Mouse (Mus musculus): Measurements from ENCODE around the gene Sfxn2. TPM values are rescaled to one million over a fixed set of nuclear protein-coding genes. Genes with fewer than 3 reads are reported as not detected.
A peak's percentile ranks its signal among the peaks of the same experiment; 100 is the strongest.

Gene Sfxn2
- polyA plus RNA-seq (2015; fragmentation: Nextera tagmentation; extraction: Ambion mirVana), result 10.3 and 11.9 TPM in 2 replicates

GRCm38 (mm10) chr19:46572951-46573937 lies at the start of gene Sfxn2, which contains the start of gene Arl3:
Gene Sfxn2 (plus strand): TSS chr19:46573365.
Gene Arl3 (minus strand): TSS chr19:46573198.
- H3K4me1 ChIP-seq (replicated peaks), result peaks cover 24% of the 10 kb centered on the region
- H3K4me3 ChIP-seq (replicated peaks), result peak within 1 kb of the TSS; percentile 62
- H3K27me3 ChIP-seq, result no peaks in the 10 kb centered on the region
- ATAC-seq, result peak; percentile 97
- no peaks in the 10 kb centered on the region for H3K9me3 ChIP-seq
- H3K9ac ChIP-seq (replicated peaks), result peak within 1 kb of the TSS; percentile 74
- no peaks in the 10 kb centered on the region for H3K36me3 ChIP-seq
- H3K4me2 ChIP-seq (replicated peaks), result peak within 1 kb of the TSS; percentile 78
- WGBS, result under 1% methylated on average over 57 of the region's 67 CpGs
- peak within 1 kb of the TSS; percentile 76 for H3K27ac ChIP-seq

GRCm38 (mm10) chr19:46523480-46524151 lies 49.5 kb upstream of the Sfxn2 start:
- peak overlapping the region; percentile 86 for H3K27ac ChIP-seq
- no peaks in the 10 kb centered on the region for H3K36me3 ChIP-seq
- peaks cover 72% of the 10 kb centered on the region for H3K4me1 ChIP-seq (replicated peaks)
- H3K9me3 ChIP-seq, result no peaks in the 10 kb centered on the region
- peak overlapping the region; percentile 54 for H3K9ac ChIP-seq (replicated peaks)
- no peaks in the 10 kb centered on the region for H3K27me3 ChIP-seq
- 3% methylated on average over 20 of the region's 20 CpGs for WGBS
- H3K4me2 ChIP-seq (replicated peaks), result peak overlapping the region; percentile 49
- H3K4me3 ChIP-seq (replicated peaks), result peak overlapping the region; percentile 23
- peak; percentile 90 for ATAC-seq

- ATAC-seq, result 0 out of 2 replicates have a peak, but pooled peaks have one; percentile 6
- H3K4me2 ChIP-seq (replicated peaks), result peak overlapping the region; percentile 49
- peak overlapping the region; percentile 54 for H3K9ac ChIP-seq (replicated peaks)
Observed at GRCm38 (mm10) chr19:46524152-46524544, 49.0 kb upstream of the Sfxn2 start.

GRCm38 (mm10) chr19:46524601-46525321 lies 48.4 kb upstream of the Sfxn2 start:
- peak overlapping the region; percentile 54; the same call in 1 of the 2 replicates for H3K9ac ChIP-seq (replicated peaks)
- H3K4me2 ChIP-seq (replicated peaks), result peak overlapping the region; percentile 49
- no peak for ATAC-seq
- no peaks in the 10 kb centered on the region for H3K27me3 ChIP-seq
- H3K4me1 ChIP-seq (replicated peaks), result peaks cover 75% of the 10 kb centered on the region
- no peaks in the 10 kb centered on the region for H3K36me3 ChIP-seq
- peak overlapping the region; percentile 86 for H3K27ac ChIP-seq
- H3K4me3 ChIP-seq (replicated peaks), result peak overlapping the region; percentile 23; the same call in 1 of the 2 replicates
- 21% methylated on average over 14 of the region's 14 CpGs for WGBS
- no peaks in the 10 kb centered on the region for H3K9me3 ChIP-seq

More at GRCm38 (mm10) chr19:46524152-46524544, 49.0 kb upstream of the Sfxn2 start:
- Histone ChIP-seq H3K4me1 (replicated peaks) (peaks cover 72% of the 10 kb centered on the region), H3K4me3 (replicated peaks) (peak overlapping the region; percentile 23), H3K27me3 (no peaks in the 10 kb centered on the region), H3K9me3 (no peaks in the 10 kb centered on the region), H3K36me3 (no peaks in the 10 kb centered on the region), H3K27ac (peak overlapping the region; percentile 86)
- 6% methylated on average over 6 of the region's 6 CpGs for WGBS

- no peak overlapping the region for H3K4me3 ChIP-seq (replicated peaks)
- H3K27me3 ChIP-seq, result no peaks in the 10 kb centered on the region
- no peak overlapping the region for H3K4me2 ChIP-seq (replicated peaks)
- H3K36me3 ChIP-seq, result no peaks in the 10 kb centered on the region
- no peaks in the 10 kb centered on the region for H3K9me3 ChIP-seq
- H3K4me1 ChIP-seq (replicated peaks), result peaks cover 87% of the 10 kb centered on the region
- no peak overlapping the region; the same call in 1 of the 2 replicates for H3K9ac ChIP-seq (replicated peaks)
- ATAC-seq, result no peak
- H3K27ac ChIP-seq, result peak overlapping the region; percentile 58
- WGBS, result 36% methylated on average over 10 of the region's 10 CpGs
Observed at GRCm38 (mm10) chr19:46525691-46526631, 47.2 kb upstream of the Sfxn2 start.

GRCm38 (mm10) chr19:46527632-46528528 lies 45.3 kb upstream of the Sfxn2 start:
- peaks cover 100% of the 10 kb centered on the region for H3K4me1 ChIP-seq (replicated peaks)
- WGBS, result 5% methylated on average over 17 of the region's 17 CpGs
- ATAC-seq, result no peak

GRCm38 (mm10) chr19:46528529-46529213 lies 44.5 kb upstream of the Sfxn2 start:
- Histone ChIP-seq H3K9me3 (no peaks in the 10 kb centered on the region), H3K27me3 (no peaks in the 10 kb centered on the region), H3K9ac (replicated peaks) (peak overlapping the region; percentile 60), H3K27ac (peak overlapping the region; percentile 90), H3K4me1 (replicated peaks) (peaks cover 100% of the 10 kb centered on the region), H3K36me3 (no peaks in the 10 kb centered on the region), H3K4me2 (replicated peaks) (peak overlapping the region; percentile 60), H3K4me3 (replicated peaks) (peak overlapping the region; percentile 25)
- peak; percentile 69 for ATAC-seq
- WGBS, result under 1% methylated on average over 20 of the region's 20 CpGs

More at GRCm38 (mm10) chr19:46527632-46528528, 45.3 kb upstream of the Sfxn2 start:
- H3K4me2 ChIP-seq (replicated peaks), result peak overlapping the region; percentile 60
- H3K4me3 ChIP-seq (replicated peaks), result peak overlapping the region; percentile 25
- H3K9me3 ChIP-seq, result no peaks in the 10 kb centered on the region
- H3K27ac ChIP-seq, result peak overlapping the region; percentile 90
- H3K36me3 ChIP-seq, result no peaks in the 10 kb centered on the region
- H3K27me3 ChIP-seq, result no peaks in the 10 kb centered on the region
- peak overlapping the region; percentile 60 for H3K9ac ChIP-seq (replicated peaks)

GRCm38 (mm10) chr19:46529601-46530448 lies 43.3 kb upstream of the Sfxn2 start:
- no peaks in the 10 kb centered on the region for H3K27me3 ChIP-seq
- H3K27ac ChIP-seq, result peak overlapping the region; percentile 90
- peak; percentile 21; the same call in 1 of the 2 replicates for ATAC-seq
- H3K4me1 ChIP-seq (replicated peaks), result peaks cover 99% of the 10 kb centered on the region
- H3K4me3 ChIP-seq (replicated peaks), result peak overlapping the region; percentile 25; the same call in 1 of the 2 replicates
- no peaks in the 10 kb centered on the region for H3K36me3 ChIP-seq
- H3K9me3 ChIP-seq, result no peaks in the 10 kb centered on the region
- peak overlapping the region; percentile 60 for H3K9ac ChIP-seq (replicated peaks)
- WGBS, result 6% methylated on average over 13 of the region's 13 CpGs
- H3K4me2 ChIP-seq (replicated peaks), result peak overlapping the region; percentile 60

- peak overlapping the region; percentile 45 for H3K9ac ChIP-seq (replicated peaks)
Observed at GRCm38 (mm10) chr19:46530449-46530990, 42.6 kb upstream of the Sfxn2 start.

More at GRCm38 (mm10) chr19:46530449-46530990, 42.6 kb upstream of the Sfxn2 start:
- H3K27me3 ChIP-seq, result no peaks in the 10 kb centered on the region
- WGBS, result 7% methylated on average over 8 of the region's 8 CpGs
- H3K9me3 ChIP-seq, result no peaks in the 10 kb centered on the region
- ATAC-seq, result no peak
- no peaks in the 10 kb centered on the region for H3K36me3 ChIP-seq
- H3K4me2 ChIP-seq (replicated peaks), result peak overlapping the region; percentile 60
- H3K4me1 ChIP-seq (replicated peaks), result peaks cover 97% of the 10 kb centered on the region
- H3K4me3 ChIP-seq (replicated peaks), result no peak overlapping the region
- peak overlapping the region; percentile 90 for H3K27ac ChIP-seq

All from midbrain, embryonic 13.5 days (tissue).